Mouse (Mus musculus): ENCODE data around the gene Zfp827.

Gene Zfp827

DNA sequence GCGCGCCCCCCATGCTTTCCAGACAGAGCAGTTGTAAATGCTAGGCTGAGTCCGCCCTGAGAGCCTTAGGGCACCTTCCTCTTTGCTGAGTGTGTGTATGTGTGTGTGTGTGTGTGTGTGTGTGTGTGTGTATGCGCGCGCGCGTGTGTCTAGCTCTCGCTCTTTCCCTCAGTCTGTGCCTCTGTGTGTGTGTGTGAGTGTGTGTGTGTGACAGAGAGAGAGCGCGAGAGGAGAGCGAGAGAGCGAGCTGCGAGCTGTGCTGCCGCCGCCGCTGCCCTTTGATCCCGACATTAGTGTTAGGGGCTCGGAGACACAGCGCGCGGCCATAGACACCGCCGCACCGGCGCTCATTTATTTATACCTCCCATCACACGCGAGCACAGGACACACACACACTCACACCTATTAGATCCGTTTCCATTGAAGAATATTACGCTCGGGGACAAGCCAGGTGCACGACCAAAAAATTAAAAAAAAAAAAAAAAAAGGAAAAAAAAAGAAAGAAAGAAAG, at the start of gene Zfp827:
TSS of gene Zfp827 (plus strand) at position 461 of the 511 bp plus-strand sequence.
- in situ Hi-C loops (cut with MboI; ENCODE audit: unreplicated experiment in 2 of 2) = no loop called here

DNA sequence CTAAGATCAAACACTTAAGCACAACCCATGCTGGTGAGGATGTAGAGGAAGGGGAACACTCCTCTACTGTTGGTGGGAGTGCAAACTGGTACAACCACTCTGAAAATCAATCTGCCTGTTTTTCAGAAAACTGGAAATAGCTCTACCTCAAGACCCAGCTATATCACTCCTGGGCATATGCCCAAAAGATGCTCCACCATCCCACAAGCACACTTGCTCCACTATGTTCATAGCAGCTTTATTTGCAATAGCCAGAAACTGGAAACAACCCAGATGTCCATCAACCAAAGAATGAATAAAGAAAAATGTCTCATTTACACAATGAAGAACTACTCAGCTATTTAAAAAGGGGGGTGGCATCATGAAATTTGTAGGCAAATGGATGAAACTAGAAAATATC, 23.9 kb upstream of the Zfp827 start:
- in situ Hi-C loops (cut with MboI; ENCODE audit: unreplicated experiment in 2 of 2) = no loop called here

DNA sequence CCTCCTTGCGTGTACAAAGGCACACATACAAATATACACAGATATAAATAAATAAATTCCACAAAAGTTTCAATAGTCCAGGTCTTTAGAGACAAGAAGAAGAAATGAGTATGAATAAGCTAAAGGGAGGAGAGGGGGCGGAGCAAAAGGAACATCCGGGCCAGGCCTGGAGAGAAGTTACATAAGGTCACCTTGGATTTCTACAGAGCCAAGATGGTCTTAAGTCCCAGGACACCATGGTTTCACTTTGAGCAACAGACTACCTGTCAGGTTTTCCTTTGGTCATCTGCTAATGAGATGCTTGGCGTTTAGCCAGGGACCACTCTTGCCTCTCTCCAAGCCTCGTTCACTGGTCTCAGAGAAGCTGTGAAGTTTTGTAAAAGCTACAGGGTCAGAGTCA, 13.2 kb upstream of the Zfp827 start:
- in situ Hi-C loops (cut with MboI; ENCODE audit: unreplicated experiment in 2 of 2) = no loop called here

DNA sequence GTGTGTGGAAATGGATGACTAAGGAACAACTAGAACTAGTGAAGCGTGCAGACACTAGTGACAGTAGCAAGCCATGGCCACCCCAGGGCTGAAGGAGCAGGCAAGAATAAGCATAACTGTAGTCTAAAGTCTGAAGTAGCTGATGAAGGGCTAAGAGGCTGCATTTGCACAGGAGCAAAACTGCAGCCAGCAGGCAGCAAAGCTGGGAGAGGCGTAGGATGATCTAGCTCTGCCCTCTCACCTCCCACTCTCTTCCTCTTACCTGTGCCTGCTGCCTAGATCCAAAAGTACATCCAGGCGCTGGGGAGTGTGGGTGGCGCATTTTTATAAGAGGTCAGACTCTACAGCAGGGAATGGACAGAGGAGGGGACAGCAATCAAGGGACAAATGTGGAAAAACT, 12.2 kb upstream of the Zfp827 start:
- in situ Hi-C loops (cut with MboI; ENCODE audit: unreplicated experiment in 2 of 2) = no loop called here

GRCm38 (mm10) chr8:79016583-79016982, 11.7 kb upstream of the Zfp827 start:
- in situ Hi-C loops (cut with MboI; ENCODE audit: unreplicated experiment in 2 of 2) = no loop called here

DNA sequence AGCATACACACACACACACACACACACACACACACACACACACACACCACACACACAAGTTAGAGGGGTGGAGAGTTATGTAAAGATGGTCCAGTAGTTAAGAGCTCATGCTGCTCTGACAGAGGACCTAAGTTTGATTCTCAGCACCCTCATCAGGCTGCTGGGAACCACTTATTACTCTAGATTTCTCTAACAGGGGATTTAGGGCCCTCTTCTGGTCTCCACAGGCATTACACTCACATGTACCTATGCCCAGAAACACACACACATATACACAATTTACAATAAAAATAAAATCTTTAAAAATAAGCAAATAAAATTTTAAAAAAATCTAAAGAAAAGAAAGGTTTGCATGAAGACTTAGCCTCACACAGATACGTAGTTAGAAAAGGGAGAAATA, 4.3 kb upstream of the Zfp827 start:
- in situ Hi-C loops (cut with MboI; ENCODE audit: unreplicated experiment in 2 of 2) = no loop called here

DNA sequence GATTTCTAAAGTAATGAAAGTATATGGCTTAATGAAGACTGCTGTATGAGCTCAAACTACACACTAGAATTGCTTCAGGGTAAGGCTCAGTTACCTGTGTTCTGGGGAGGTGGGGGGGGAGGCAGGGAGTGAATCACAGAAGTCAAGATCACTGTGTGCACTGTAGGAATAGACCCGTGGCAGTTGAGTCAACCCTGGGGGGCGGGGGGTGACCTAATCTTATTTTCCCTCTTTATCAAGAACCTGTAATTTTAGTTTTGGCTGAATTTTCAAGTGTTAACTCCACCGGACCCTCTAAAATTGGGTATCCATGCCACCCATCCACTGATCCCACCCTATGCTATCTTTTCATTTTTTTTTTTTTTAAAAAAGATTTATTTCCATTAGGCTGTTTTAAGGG, 918 bp upstream of the Zfp827 start:
- in situ Hi-C loops (cut with MboI; ENCODE audit: unreplicated experiment in 2 of 2) = no loop called here

- in situ Hi-C loops (cut with MboI; ENCODE audit: unreplicated experiment in 2 of 2) = no loop called here
Measured at GRCm38 (mm10) chr8:79028541-79029395, 531 bp downstream of the Zfp827 start.

- in situ Hi-C loops (cut with MboI; ENCODE audit: unreplicated experiment in 2 of 2) = no loop called here
Measured at GRCm38 (mm10) chr8:79029396-79030325, 1.4 kb downstream of the Zfp827 start.

DNA sequence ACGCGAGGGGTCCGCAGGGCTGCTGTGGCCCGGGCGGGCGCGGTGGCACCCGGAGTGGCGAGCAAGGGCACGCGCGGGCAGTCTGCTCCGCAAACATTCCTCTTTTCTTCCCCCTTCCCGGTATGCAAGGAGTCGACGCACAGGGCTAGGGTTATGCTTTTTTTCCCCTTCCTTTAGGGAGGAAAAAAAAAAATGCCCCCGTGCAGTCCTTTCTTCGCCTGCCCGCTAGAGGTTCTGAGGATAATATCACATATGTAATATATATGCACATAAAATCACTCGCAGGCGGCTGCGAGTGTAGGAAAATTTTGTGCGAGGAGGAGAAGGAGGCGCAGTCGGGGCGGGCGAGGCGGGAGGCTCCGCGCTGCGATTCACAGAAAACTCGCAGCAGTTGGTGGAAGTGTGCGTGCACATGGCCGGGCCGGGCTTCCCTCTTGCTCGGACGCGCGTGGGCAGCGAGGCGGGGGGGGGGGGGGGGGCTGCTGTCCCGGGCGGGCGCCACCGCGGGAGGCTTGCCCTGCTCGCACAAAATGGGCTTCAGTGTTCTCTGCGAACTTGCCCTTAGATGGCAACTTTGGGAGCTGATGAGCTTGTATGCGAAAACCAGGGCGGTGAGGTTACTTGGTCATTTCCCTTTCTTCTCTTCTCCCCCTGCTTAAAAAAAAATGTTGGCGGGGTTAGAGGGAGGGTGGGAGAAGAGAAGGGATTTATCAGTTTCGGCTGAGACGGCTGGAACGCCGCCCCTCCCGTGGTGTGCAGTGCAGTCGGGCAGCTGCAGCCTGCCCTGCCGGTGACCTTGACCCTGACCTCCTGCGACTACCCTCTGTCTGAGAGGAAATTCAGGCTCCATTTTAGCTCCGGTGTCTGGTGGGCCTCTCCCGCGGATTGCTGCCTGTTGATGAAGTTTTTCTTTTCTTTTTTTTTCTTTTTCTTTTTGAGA, 2.4 kb downstream of the Zfp827 start:
- in situ Hi-C loops (cut with MboI; ENCODE audit: unreplicated experiment in 2 of 2) = no loop called here

GRCm38 (mm10) chr8:79037532-79037931, 9.3 kb downstream of the Zfp827 start:
- in situ Hi-C loops (cut with MboI; ENCODE audit: unreplicated experiment in 2 of 2) = no loop called here

- in situ Hi-C loops (cut with MboI; ENCODE audit: unreplicated experiment in 2 of 2) = no loop called here
Measured at GRCm38 (mm10) chr8:79037991-79038390, 9.8 kb downstream of the Zfp827 start.

DNA sequence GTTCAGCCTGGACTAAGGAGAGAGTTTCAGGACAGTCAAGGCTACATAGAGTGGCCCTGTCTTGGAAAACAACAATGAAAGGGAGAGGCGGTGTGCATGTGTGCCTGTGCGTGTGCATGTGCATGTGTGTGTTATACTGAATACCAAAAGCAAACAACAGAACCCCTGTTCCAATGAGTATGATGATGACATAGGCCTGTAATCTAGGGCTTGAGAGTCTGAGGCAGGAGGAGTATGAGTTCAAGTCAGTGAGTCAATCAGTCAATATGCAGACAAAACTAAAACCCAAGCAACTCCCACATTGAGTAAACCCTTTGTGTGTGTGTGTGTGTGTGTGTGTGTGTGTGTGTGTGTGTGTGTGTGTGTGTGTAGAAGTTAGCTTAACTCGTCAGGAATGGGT, 13.2 kb downstream of the Zfp827 start:
- in situ Hi-C loops (cut with MboI; ENCODE audit: unreplicated experiment in 2 of 2) = no loop called here

- in situ Hi-C loops (cut with MboI; ENCODE audit: unreplicated experiment in 2 of 2) = no loop called here
Measured at GRCm38 (mm10) chr8:79042252-79042651, 14.0 kb downstream of the Zfp827 start.

GRCm38 (mm10) chr8:79044673-79045072, 16.4 kb downstream of the Zfp827 start:
- in situ Hi-C loops (cut with MboI; ENCODE audit: unreplicated experiment in 2 of 2) = no loop called here

DNA sequence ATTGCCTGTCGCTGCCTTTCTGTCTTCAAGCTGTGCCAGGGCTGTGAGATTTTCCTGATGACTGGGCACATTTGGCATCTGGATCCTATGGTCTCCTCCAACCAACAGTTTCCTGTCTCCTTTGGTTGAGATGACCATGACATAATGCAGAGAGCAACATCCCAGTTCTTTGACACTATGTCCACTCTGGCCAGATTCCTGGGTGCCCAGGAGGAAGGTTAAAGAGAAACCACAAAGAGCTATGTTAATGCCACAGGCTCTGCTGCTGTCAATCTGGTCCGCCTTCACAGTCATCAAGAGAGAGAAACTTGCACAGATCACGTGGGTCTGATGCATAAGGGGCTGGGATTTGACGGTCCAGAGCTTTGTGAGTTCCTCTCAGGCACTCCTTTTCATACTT, 18.4 kb downstream of the Zfp827 start:
- in situ Hi-C loops (cut with MboI; ENCODE audit: unreplicated experiment in 2 of 2) = no loop called here

- in situ Hi-C loops (cut with MboI; ENCODE audit: unreplicated experiment in 2 of 2) = no loop called here
Measured at GRCm38 (mm10) chr8:79048388-79049005, 20.3 kb downstream of the Zfp827 start.

DNA sequence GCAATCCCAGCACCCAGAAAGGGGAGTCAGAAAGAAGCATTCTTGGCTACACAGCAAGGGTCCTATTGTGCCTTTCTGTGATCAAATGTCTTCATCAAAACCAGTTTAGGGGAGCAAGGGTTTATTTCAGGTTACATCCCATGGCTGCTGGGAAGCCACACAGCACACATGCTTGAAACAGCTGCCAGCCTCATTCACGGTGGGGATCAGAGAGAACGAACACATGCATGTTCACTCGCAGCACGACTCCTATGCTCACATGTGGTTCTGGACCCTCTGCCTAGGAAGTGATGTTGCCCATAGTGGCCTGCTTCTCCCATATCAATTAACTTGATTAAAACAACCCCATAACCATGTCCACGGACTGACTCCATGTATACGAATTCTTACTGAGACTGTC, 26.0 kb downstream of the Zfp827 start:
- in situ Hi-C loops (cut with MboI; ENCODE audit: unreplicated experiment in 2 of 2) = no loop called here

DNA sequence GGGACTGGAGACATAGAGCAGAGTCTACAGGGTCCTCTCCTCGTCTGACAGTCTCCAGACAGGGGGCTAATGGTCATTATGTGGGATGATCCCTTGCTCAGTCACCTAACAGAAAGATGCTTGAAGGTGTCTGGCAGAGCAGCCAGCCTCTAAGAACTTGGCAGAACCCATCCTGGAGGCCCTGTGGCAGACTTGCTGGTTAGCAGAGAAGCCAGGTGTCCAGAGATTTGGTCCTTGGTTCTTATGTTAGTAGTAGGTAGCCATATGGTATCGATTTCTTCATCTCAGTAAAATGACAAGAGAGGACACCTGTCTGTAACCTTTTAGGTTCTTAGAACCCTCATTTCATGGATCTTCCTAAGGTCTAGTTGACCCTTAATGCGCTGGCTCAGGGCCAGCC, 28.9 kb downstream of the Zfp827 start:
- in situ Hi-C loops (cut with MboI; ENCODE audit: unreplicated experiment in 2 of 2) = no loop called here

DNA sequence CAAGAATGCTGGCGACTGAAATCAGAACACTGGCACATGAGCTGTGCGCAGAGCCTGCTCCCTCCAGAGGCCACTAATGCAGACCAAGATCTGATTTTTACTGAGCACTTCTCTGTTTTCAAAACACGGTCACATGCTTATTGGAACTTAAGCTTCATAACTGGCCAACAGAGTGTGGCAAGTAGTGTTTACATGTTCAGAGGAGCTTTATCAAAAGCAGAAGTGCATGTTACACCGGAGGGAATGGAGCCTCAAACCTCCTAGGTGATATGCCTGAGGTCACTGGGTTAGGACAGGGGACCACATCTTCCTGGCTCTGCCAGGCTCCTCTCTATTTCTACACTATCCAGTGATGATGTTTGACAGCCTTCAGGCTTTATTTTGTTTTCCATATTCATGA, 31.1 kb downstream of the Zfp827 start:
- in situ Hi-C loops (cut with MboI; ENCODE audit: unreplicated experiment in 2 of 2) = no loop called here
